Mouse (Mus musculus) frontal cortex, postnatal 36 days (tissue): ENCODE results near the gene Mrgprd.

Source experiments
- DNase-seq, 2 experiments: peaks; one replicate each; pipeline ENCODE4 v3.0.0; 2022; ENCODE audit warnings: low spot score in 2 of 2

The Mrgprd gene

GRCm38 (mm10) chr7:145302488-145303285 lies 11.9 kb upstream of the Mrgprd start:
- DNase-seq: no peak

- DNase-seq: no peak
Observed at GRCm38 (mm10) chr7:145304153-145304552, 10.5 kb upstream of the Mrgprd start.

GRCm38 (mm10) chr7:145307636-145308035 lies 7.0 kb upstream of the Mrgprd start:
- DNase-seq: no peak

GRCm38 (mm10) chr7:145308061-145308675 lies 6.5 kb upstream of the Mrgprd start:
- DNase-seq: no peak

- no peak for DNase-seq
Observed at GRCm38 (mm10) chr7:145308866-145309265, 5.8 kb upstream of the Mrgprd start.

- no peak for DNase-seq
Observed at GRCm38 (mm10) chr7:145309877-145310276, 4.8 kb upstream of the Mrgprd start.

- DNase-seq: no peak
Observed at GRCm38 (mm10) chr7:145310526-145310925, 4.1 kb upstream of the Mrgprd start.

- no peak for DNase-seq
Observed at GRCm38 (mm10) chr7:145312137-145312536, 2.5 kb upstream of the Mrgprd start.

- peak in 1 of 2 experiments; percentile 15 for DNase-seq
Observed at GRCm38 (mm10) chr7:145317522-145317921, 2.9 kb downstream of the Mrgprd start.

- peak in 1 of 2 experiments; percentile 53 for DNase-seq
Observed at GRCm38 (mm10) chr7:145319481-145319880, 4.8 kb downstream of the Mrgprd start.

GRCm38 (mm10) chr7:145323607-145324006 lies 9.0 kb downstream of the Mrgprd start:
- no peak for DNase-seq

- DNase-seq: no peak
Observed at GRCm38 (mm10) chr7:145325697-145326096, 11.1 kb downstream of the Mrgprd start.

- no peak for DNase-seq
Observed at GRCm38 (mm10) chr7:145329982-145330381, 15.3 kb downstream of the Mrgprd start.

- no peak for DNase-seq
Observed at GRCm38 (mm10) chr7:145330641-145331040, 16.0 kb downstream of the Mrgprd start.

- DNase-seq: no peak
Observed at GRCm38 (mm10) chr7:145332376-145333041, 17.9 kb downstream of the Mrgprd start.

- DNase-seq: no peak
Observed at GRCm38 (mm10) chr7:145333936-145334335, 19.3 kb downstream of the Mrgprd start.

- no peak for DNase-seq
Observed at GRCm38 (mm10) chr7:145334428-145335027, 19.9 kb downstream of the Mrgprd start.

- DNase-seq: peak in 1 of 2 experiments; percentile 16
Observed at GRCm38 (mm10) chr7:145335199-145335598, 20.6 kb downstream of the Mrgprd start.

GRCm38 (mm10) chr7:145335616-145336332 lies 21.1 kb downstream of the Mrgprd start:
- no peak for DNase-seq

GRCm38 (mm10) chr7:145337889-145338288 lies 23.3 kb downstream of the Mrgprd start:
- no peak for DNase-seq

- no peak for DNase-seq
Observed at GRCm38 (mm10) chr7:145340248-145340904, 25.7 kb downstream of the Mrgprd start.
